Mouse (Mus musculus): ENCODE measurements around the gene Urod. TPM values are rescaled to one million over a fixed set of nuclear protein-coding genes. Genes with fewer than 3 reads are reported as not detected.

The Urod gene
- polyA plus RNA-seq (2014; fragmentation: Nextera tagmentation; extraction: Ambion mirVana): 121 and 129 TPM in 2 replicates

DNA sequence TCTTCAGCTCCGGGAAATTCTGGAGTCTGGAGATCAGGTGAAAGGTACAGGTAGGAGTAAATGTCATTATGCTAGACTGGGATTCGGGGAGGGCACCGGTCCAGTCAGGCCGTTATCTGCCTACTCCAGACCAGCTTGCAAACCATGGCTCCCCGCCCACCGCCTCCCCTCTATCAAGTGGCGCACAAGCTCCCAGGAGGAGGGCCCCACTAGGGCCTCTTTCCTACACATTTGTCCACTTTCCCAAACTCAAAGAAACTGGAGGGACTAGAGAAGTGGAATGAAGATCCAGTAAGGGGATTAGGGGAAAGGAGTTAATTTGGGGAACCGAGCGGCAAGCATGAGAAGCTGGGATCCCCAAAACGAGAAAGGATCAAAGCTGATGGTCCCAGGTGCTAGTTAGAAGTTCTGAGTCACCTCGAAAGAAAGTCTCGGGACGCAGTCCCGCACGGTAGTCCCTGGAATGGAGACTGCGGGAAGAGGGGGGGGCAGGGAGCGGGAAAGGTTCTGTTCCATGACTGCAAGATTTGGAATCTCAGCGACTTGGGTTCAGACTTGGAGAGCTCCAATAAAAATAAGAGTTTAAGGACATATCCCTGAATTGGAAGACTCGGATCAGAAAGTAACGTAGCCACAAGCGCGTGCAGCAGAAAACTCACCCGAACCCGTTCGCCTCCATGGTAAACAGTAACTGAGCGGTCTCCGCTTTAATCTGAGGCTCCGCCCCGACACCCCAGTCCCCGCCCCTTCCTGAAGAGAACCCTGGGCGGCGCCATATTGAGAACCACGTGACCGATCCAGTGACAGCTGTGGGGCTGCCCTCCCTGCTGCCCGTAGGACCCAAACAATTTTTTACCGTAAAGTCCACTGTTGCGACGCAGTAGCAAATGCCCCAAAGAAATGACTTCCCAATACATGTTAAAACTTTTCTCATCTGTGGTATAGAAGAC is at the start of gene Urod:
Gene Urod, minus strand, starts transcription at position 742 of the 950 bp plus-strand sequence.
- H3K9me3 ChIP-seq (ENCODE audit: control insufficient read depth, low read length): no peaks in the 10 kb centered on the region
- H3K4me1 ChIP-seq (ENCODE audit: control insufficient read depth, insufficient read depth, low read length): peaks cover 9% of the 10 kb centered on the region
- peaks cover 3% of the 10 kb centered on the region; the same call in 1 of the 2 replicates for H3K36me3 ChIP-seq (ENCODE audit: control insufficient read depth, insufficient read depth, low read length)
- H3K9ac ChIP-seq (ENCODE audit: low read length): peak within 1 kb of the TSS; percentile 63
- H3K4me2 ChIP-seq (ENCODE audit: low read depth, severe bottlenecking): peak within 1 kb of the TSS; percentile 94
- WGBS: 1% methylated on average over 38 of the region's 38 CpGs
- no peaks in the 10 kb centered on the region for H3K27me3 ChIP-seq (ENCODE audit: control insufficient read depth, insufficient read depth, low read length)
- 0 out of 2 replicates have a peak within 1 kb of the TSS, but pooled peaks have one; percentile 16 for H3K27ac ChIP-seq (replicated peaks; ENCODE audit: low read depth, low read length)
- H3K4me3 ChIP-seq (ENCODE audit: low read depth, low read length): peak within 1 kb of the TSS; percentile 98
- peak; percentile 95 for DNase-seq (ENCODE audit: low spot score)
- ATAC-seq (ENCODE audit: insufficient number of reproducible peaks, low FRiP score, low TSS enrichment, low read depth): peak; percentile 92

DNA sequence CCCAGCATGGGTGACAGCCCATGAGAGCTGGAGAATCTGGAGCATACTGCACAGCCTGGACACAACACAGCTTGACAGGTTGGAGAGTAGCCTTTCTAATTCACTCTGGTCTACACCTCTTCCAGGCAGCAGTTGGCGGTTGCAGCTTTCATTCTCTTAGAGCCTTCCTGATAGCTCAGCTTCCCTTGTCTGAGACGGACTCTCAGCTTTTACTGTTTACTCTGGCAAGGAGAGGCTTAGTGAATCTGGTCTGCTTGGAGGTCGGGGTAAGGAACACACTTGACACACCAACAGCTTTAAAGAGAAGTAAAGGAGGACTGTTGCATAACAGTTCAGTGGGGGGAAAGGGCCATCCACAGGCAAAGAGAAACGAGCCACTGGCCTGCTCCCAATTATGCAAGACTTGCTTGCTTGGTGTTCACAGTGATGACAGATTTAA is 47.1 kb upstream of the Urod start:
- WGBS: 50% methylated on average over 4 of the region's 4 CpGs

GRCm38 (mm10) chr4:117040791-117041190 is 46.6 kb upstream of the Urod start:
- ATAC-seq (ENCODE audit: insufficient number of reproducible peaks, low FRiP score, low TSS enrichment, low read depth) (no peak), DNase-seq (ENCODE audit: low spot score) (no peak)
- no peaks in the 10 kb centered on the region for H3K27me3 ChIP-seq (ENCODE audit: control insufficient read depth, insufficient read depth, low read length)
- WGBS: 61% methylated on average over 1 of the region's 1 CpGs
- peaks cover 13% of the 10 kb centered on the region; the same call in 1 of the 2 replicates for H3K4me1 ChIP-seq (ENCODE audit: control insufficient read depth, insufficient read depth, low read length)
- H3K9me3 ChIP-seq (ENCODE audit: control insufficient read depth, low read length): no peaks in the 10 kb centered on the region
- no peak overlapping the region for H3K9ac ChIP-seq (ENCODE audit: low read length)
- no peak overlapping the region for H3K4me3 ChIP-seq (ENCODE audit: low read depth, low read length)
- H3K36me3 ChIP-seq (ENCODE audit: control insufficient read depth, insufficient read depth, low read length): no peaks in the 10 kb centered on the region
- no peak overlapping the region for H3K27ac ChIP-seq (replicated peaks; ENCODE audit: low read depth, low read length)
- no peak overlapping the region for H3K4me2 ChIP-seq (ENCODE audit: low read depth, severe bottlenecking)

More for the DNA sequence above, 47.1 kb upstream of the Urod start:
- no peak overlapping the region for H3K9ac ChIP-seq (ENCODE audit: low read length)
- peaks cover 13% of the 10 kb centered on the region; the same call in 1 of the 2 replicates for H3K4me1 ChIP-seq (ENCODE audit: control insufficient read depth, insufficient read depth, low read length)
- H3K36me3 ChIP-seq (ENCODE audit: control insufficient read depth, insufficient read depth, low read length): no peaks in the 10 kb centered on the region
- H3K27me3 ChIP-seq (ENCODE audit: control insufficient read depth, insufficient read depth, low read length): no peaks in the 10 kb centered on the region
- DNase-seq (ENCODE audit: low spot score): peak; percentile 23
- H3K4me2 ChIP-seq (ENCODE audit: low read depth, severe bottlenecking): no peak overlapping the region
- H3K27ac ChIP-seq (replicated peaks; ENCODE audit: low read depth, low read length): no peak overlapping the region
- no peak for ATAC-seq (ENCODE audit: insufficient number of reproducible peaks, low FRiP score, low TSS enrichment, low read depth)
- no peaks in the 10 kb centered on the region for H3K9me3 ChIP-seq (ENCODE audit: control insufficient read depth, low read length)
- no peak overlapping the region for H3K4me3 ChIP-seq (ENCODE audit: low read depth, low read length)

- Histone ChIP-seq H3K27ac (replicated peaks; ENCODE audit: low read depth, low read length) (peak overlapping the region; percentile 55; the same call in 1 of the 2 replicates), H3K4me3 (ENCODE audit: low read depth, low read length) (no peak overlapping the region), H3K9me3 (ENCODE audit: control insufficient read depth, low read length) (no peaks in the 10 kb centered on the region), H3K36me3 (ENCODE audit: control insufficient read depth, insufficient read depth, low read length) (no peaks in the 10 kb centered on the region), H3K4me1 (ENCODE audit: control insufficient read depth, insufficient read depth, low read length) (peaks cover 13% of the 10 kb centered on the region; the same call in 1 of the 2 replicates), H3K4me2 (ENCODE audit: low read depth, severe bottlenecking) (no peak overlapping the region), H3K9ac (ENCODE audit: low read length) (no peak overlapping the region), H3K27me3 (ENCODE audit: control insufficient read depth, insufficient read depth, low read length) (no peaks in the 10 kb centered on the region)
- WGBS: 28% methylated on average over 9 of the region's 9 CpGs
- peak; percentile 51 for DNase-seq (ENCODE audit: low spot score)
- ATAC-seq (ENCODE audit: insufficient number of reproducible peaks, low FRiP score, low TSS enrichment, low read depth): no peak
Measured at GRCm38 (mm10) chr4:117039925-117040687, 45.9 kb upstream of the Urod start.

- H3K9me3 ChIP-seq (ENCODE audit: control insufficient read depth, low read length): no peaks in the 10 kb centered on the region
- no peak overlapping the region for H3K27ac ChIP-seq (replicated peaks; ENCODE audit: low read depth, low read length)
- no peak overlapping the region for H3K4me2 ChIP-seq (ENCODE audit: low read depth, severe bottlenecking)
- no peaks in the 10 kb centered on the region for H3K4me1 ChIP-seq (ENCODE audit: control insufficient read depth, insufficient read depth, low read length)
- ATAC-seq (ENCODE audit: insufficient number of reproducible peaks, low FRiP score, low TSS enrichment, low read depth) (no peak), DNase-seq (ENCODE audit: low spot score) (no peak)
- no peak overlapping the region for H3K9ac ChIP-seq (ENCODE audit: low read length)
- H3K4me3 ChIP-seq (ENCODE audit: low read depth, low read length): no peak overlapping the region
- H3K27me3 ChIP-seq (ENCODE audit: control insufficient read depth, insufficient read depth, low read length): no peaks in the 10 kb centered on the region
- peaks cover 2% of the 10 kb centered on the region; the same call in 1 of the 2 replicates for H3K36me3 ChIP-seq (ENCODE audit: control insufficient read depth, insufficient read depth, low read length)
- 87% methylated on average over 1 of the region's 1 CpGs for WGBS
Measured at GRCm38 (mm10) chr4:117031105-117031504, 36.9 kb upstream of the Urod start.

DNA sequence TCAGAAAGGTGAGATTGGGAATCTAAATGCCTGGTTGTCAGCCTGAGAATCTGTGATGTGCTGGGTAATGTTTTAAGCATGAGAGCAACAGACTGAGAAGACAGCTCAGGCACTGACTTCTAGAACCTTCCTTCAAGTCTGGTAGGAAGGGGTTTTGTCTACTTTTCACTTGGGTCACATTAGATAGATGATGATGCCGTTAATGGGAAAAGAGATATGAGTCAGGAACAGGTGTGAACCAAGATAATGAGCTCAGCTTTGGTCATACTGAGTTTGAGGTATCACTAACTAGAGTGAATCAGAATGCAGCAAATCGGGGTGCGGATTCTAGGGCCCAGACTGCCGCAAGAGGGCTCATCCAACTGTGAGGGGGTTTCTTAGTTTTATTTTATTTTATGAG is 29.3 kb upstream of the Urod start:
- H3K9me3 ChIP-seq (ENCODE audit: control insufficient read depth, low read length): no peaks in the 10 kb centered on the region
- WGBS: 95% methylated on average over 4 of the region's 4 CpGs
- peaks cover 7% of the 10 kb centered on the region; the same call in 1 of the 2 replicates for H3K36me3 ChIP-seq (ENCODE audit: control insufficient read depth, insufficient read depth, low read length)
- H3K4me3 ChIP-seq (ENCODE audit: low read depth, low read length): no peak overlapping the region
- no peaks in the 10 kb centered on the region for H3K27me3 ChIP-seq (ENCODE audit: control insufficient read depth, insufficient read depth, low read length)
- ATAC-seq (ENCODE audit: insufficient number of reproducible peaks, low FRiP score, low TSS enrichment, low read depth) (no peak), DNase-seq (ENCODE audit: low spot score) (no peak)
- H3K27ac ChIP-seq (replicated peaks; ENCODE audit: low read depth, low read length): no peak overlapping the region
- H3K4me1 ChIP-seq (ENCODE audit: control insufficient read depth, insufficient read depth, low read length): 0 out of 2 replicates have a peak, but pooled peaks cover 5% of the 10 kb centered on the region
- no peak overlapping the region for H3K9ac ChIP-seq (ENCODE audit: low read length)
- H3K4me2 ChIP-seq (ENCODE audit: low read depth, severe bottlenecking): no peak overlapping the region

DNA sequence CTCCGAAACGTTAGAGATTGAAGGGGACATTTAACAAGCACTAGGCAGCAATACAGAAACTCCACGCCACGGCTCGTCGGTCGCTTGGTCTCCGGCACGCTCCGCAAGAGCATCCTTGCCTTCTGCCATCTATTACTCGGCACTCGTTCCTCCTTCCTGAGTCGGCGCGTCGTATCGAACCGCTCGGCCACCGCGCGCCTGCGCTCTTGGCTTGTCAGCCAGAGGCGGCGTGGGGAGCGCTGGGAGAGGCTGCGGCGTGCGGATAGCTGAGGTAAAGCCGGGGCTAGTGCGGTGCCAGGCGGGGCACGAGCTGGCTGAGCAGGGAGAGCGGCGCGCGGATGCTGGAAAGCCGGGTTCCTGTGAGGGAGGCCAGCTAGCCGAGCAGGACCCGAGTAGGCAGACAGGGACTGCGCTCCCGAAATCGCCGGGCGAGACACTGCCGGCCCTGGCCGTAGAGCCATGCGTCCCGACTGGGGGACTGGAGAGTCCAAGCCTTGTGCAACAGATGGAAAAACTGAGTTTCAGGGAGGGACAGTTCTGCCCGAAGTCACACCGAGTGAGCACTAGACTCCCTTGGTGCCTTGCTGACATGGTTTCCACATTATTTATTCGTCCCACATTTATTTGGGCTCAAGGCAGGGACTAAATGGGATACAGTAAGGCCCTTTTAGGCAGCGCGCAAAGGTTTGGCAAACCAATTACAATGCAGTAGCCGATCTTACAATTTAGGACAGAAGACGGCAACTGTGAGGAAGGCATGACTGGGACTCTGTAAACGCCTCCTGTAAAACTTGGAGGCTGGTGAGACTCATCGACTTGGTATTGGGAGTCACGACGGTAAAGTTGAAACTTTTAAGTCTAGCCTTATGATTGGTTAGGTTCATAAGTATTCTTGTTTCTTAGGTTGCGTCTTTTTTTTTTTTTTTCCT is 25.3 kb upstream of the Urod start, which contains the start of gene Eif2b3:
Gene Eif2b3, plus strand, starts transcription at position 197 of the 929 bp plus-strand sequence.
- Histone ChIP-seq H3K4me2 (ENCODE audit: low read depth, severe bottlenecking) (peak within 1 kb of the TSS; percentile 60), H3K4me3 (ENCODE audit: low read depth, low read length) (peak within 1 kb of the TSS; percentile 71), H3K9me3 (ENCODE audit: control insufficient read depth, low read length) (no peaks in the 10 kb centered on the region), H3K4me1 (ENCODE audit: control insufficient read depth, insufficient read depth, low read length) (0 out of 2 replicates have a peak, but pooled peaks cover 5% of the 10 kb centered on the region), H3K36me3 (ENCODE audit: control insufficient read depth, insufficient read depth, low read length) (peaks cover 7% of the 10 kb centered on the region; the same call in 1 of the 2 replicates), H3K9ac (ENCODE audit: low read length) (peak within 1 kb of the TSS; percentile 84), H3K27ac (replicated peaks; ENCODE audit: low read depth, low read length) (no peak within 1 kb of the TSS), H3K27me3 (ENCODE audit: control insufficient read depth, insufficient read depth, low read length) (no peaks in the 10 kb centered on the region)
- under 1% methylated on average over 61 of the region's 61 CpGs for WGBS
- ATAC-seq (ENCODE audit: insufficient number of reproducible peaks, low FRiP score, low TSS enrichment, low read depth) (peak; percentile 84), DNase-seq (ENCODE audit: low spot score) (peak; percentile 93)
